Mouse (Mus musculus) skeletal muscle tissue, adult 2 months (tissue): ENCODE measurements around the gene Fam185a.

Experiments
- DNase-seq: peaks from one replicate; pipeline ENCODE4 v3.0.0-alpha.2; 2012; ENCODE audit warnings: low read depth, low spot score

The Fam185a gene

DNA sequence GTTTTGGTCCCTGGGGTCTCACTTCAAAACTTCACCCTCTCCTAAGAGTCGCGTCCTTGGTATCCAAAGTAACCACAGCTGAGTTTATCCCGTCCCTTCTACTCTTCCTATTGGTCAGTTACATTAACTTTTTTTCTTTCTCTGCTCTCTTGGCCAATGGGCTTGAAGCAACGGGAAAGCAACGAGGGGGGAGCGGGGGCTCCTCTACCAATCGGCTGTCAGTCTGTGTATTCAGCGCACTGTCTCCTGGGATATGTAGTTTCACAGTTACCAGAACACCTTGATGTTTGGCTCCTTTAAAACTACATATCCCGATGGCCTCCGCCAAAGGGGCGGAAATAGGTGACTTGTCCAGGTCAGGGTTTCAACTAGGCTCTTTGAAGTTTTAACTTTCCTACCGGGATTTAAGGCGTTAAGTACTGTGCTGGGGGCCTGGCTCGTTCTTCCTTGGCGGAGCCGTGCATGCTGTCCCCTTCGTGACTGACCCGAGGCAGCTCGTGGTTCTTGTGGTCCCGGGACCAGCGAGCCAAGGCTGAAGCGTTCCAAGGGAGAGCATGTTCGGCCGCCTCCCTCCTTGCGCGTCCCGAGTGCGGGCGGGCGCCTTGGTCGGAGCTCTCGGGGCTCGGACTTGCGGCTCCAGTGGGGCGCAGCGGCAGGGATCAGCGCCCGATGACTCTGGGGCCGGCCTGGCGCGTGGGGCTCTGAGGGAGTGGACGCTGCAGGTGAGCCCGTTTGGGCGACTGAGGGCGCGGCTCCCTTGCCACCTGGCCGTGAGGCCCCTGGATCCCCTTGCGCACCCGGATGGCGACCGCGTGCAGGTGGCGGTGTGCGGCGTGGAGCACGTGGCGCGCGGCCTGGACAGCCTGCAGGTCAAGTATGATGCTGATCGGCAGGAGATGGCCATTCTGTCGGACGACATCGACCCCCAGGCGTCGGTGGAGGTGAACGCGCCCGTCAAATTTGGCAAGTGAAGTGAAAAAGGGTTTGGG is at the start of gene Fam185a, which contains the start of gene Ccdc146:
Gene Fam185a (plus strand): TSS at position 345 of the 989 bp plus-strand sequence.
Gene Ccdc146 (minus strand): TSS at position 64 of the 989 bp plus-strand sequence.
- peak; percentile 95 for DNase-seq

DNA sequence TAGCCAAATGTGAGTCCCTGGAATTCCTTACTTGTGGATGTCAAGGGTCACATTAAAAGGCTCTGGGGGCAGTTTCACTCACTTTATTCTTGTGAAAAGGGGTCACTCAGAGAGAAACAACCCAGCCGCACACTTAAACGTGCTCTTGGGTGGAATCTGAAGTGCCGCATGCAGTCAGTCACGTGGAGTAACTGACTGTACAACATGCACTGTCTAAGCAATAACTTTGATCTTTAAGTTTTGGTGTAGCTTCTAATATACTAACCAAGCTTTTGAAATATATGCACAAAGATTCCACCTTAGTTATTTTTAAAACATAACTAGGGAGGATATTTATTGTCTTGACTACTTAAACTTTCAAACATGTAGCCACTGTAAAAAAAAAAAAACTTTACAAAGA is 47.8 kb upstream of the Fam185a start:
- no peak for DNase-seq

DNA sequence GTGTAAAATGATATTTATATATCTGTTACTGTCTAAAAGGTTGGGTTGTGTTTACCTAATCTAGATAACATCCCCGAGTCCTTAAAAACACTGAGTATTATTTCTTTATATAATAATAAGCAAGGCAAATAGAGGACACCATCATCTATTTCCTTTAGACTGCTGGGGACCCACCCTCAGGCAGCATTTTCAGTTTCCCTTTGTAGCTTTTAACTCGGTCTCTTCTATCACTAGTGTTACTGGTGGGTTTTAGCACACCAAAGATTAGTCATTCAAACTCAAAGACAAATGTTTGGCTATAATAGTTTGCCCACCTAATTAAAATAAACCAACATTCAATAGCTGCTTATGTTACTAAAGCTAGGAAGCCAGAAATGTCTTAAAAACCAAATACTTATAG is 46.4 kb upstream of the Fam185a start:
- DNase-seq: no peak

DNA sequence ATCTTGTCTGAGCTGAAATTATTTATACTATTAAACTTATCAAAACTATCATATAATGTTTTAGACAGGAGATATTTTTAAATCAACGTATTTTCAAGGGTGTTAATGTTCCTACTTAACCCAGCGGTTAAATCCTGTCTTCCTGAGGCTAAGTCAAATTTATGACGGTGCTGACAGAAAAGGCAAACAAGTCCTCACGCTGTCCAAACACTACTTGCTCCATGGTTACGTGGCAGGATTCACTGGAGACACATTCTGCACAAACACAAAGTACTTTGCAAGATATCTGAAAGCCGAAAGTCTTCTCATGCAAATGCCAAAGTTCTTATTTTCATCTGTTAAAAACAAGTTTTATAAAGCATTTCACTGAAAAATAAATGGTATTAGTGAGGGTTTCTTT is 42.8 kb upstream of the Fam185a start:
- DNase-seq: peak; percentile 54

DNA sequence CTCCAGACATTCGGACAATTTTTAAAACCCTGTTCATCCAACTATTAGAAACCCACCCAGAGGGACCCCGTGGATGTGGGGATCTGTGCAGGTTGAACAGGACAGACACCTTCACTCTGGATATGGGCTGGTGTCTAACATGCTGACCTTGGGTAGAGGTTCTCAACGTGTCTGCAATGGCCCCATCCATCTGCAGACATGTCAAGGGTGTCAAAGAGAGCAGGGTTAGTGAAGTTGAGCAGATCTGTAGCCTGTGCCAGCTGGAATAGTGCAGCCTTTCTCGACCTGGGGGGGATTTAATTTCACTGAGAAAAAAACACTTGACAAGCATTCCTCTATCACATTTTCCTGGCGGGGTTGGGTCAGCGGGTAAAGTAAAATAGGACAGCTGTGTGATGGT is 42.1 kb upstream of the Fam185a start:
- DNase-seq: no peak

DNA sequence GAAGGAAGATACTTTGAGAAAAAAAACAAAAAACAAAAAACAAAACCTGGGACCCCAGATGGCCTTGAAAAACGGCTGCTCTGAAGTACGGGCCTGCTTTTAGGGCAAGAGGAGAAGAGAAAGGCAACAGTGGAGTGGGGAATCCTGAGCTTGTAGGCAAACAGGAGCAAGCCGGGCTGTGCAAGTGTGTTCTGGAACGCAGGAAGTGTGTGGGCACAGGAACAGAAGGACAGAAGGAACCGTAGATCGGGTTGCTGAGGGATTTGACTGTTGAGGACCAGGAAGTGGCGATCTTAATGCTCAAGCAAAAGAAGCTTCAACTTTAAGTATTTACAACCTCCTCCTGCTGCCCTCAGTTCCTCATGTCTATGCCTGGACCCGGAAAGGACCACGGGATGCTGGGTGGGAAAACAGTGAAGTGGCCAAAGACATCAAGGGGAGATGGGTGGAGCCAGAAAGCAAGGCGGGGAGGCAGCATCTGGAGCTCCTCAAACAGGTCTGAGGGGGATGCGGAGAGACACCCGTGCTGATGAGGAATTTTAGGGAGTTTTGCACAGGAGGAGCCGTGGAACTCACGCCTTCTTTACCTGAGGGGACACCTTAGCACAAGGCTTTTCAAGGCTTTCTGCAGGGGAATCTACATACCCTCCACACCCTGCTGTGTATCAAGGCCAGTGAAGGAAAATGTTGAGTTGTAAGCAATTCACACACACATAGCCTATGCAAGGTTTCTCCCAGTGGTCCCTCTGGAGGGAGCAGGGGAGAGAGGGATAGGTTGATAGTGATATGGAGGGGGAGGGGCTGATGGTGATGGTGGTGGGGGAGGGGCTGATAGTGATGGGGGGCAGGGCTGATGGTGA is 41.1 kb upstream of the Fam185a start:
- DNase-seq: no peak

DNA sequence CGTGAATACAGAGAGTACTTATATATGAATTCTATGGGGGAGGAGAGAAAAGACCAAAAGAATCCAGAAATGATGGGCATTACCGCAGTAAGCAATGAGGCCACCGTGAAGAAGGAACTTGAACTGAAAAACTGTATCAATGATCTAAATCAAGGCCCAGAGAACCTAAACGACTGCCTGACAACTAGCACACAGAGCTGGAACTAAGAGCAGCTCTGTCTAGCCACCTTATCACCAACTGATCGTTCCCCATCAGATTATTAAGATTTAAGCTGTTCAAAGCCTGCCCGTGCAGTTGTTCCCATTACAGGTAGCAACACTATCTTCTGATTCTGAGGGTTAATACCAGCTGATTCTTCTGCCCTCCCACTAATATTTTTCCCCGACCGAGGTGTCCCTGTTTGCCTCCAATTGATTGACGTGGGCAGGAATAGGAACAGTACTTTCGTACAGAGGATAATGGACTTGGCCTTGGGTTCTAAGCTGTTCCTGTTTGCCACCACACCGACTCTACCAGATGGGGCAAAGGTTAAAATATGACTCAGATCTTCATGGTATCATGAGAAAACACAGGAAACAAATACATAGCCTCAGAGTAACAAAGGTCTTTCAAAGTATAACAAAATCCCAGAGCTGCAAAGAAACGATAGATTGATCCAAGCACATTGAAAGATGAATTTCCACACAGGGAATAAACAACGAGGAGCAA is 40.4 kb upstream of the Fam185a start:
- no peak for DNase-seq

DNA sequence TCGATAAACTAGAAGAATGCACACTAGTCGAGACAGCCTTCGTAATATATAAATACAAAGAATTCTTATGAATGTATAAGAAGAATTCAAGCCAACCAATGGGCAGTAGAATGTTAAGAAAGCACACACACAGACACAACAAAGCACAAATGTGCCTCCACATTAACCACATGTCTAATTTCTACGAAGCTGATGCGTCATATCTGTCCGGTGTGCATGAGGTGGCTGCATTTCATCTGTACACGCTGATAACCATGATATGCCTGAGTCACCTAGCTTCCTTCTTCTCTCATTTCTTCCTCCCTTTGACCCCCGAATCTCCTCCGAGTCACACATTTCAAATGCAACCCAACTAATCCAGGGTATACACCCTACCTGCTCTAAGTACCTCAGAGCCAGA is 39.8 kb upstream of the Fam185a start:
- no peak for DNase-seq

DNA sequence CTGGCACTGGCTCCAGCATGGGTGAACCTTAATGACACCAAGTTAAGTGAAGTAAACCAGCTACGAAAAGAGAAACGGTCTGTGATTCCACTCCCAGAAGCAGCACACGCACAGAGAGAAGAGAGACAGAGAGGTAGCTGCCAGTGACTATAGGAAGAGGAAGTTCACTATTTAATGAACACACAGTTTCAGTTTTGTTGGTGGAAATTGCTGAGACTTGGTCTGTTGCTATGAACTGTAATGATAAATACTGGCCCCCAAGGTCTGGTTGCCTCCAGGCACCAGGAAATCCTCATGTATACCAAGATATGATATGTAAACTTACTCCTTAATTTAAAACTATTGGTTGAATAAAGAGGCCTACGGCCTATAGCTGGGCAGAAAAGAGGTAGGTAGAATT is 38.3 kb upstream of the Fam185a start:
- no peak for DNase-seq

DNA sequence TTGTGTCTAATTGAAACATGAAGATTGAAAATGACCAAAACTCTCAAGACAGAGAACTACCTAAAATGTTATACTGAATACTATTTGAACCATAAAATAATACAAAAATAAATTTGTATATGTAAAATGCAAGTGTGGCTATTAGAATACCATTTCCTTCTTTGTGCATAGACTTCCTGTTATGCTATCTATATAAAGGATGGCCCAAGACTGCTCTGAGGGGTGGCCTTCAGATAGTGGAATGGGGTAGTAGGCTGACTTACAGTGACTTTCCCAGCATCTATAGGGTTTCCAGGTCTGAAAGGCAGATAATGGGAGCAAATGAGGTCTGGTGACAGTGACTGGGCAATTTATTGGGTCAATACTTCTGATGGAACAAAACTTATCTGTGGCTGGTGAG is 37.4 kb upstream of the Fam185a start:
- no peak for DNase-seq

DNA sequence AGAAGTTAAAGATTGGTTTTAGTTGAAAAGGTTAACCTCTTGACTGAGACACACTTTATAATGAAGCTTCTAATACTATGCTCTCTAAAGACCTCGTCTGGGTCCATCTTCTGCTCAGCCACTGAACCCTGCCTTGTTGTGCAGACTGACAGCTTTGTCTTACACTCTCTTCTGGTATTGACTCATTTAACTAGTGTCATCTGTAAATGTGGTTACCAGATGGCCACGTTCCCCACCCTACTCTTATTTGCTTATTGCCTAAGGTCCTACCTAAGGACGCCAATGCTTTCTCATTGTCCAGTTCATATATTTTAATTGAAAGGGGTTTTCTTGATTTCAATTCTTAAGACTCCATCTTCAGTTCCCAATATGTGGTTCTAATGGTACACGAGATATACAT is 35.9 kb upstream of the Fam185a start:
- no peak for DNase-seq

DNA sequence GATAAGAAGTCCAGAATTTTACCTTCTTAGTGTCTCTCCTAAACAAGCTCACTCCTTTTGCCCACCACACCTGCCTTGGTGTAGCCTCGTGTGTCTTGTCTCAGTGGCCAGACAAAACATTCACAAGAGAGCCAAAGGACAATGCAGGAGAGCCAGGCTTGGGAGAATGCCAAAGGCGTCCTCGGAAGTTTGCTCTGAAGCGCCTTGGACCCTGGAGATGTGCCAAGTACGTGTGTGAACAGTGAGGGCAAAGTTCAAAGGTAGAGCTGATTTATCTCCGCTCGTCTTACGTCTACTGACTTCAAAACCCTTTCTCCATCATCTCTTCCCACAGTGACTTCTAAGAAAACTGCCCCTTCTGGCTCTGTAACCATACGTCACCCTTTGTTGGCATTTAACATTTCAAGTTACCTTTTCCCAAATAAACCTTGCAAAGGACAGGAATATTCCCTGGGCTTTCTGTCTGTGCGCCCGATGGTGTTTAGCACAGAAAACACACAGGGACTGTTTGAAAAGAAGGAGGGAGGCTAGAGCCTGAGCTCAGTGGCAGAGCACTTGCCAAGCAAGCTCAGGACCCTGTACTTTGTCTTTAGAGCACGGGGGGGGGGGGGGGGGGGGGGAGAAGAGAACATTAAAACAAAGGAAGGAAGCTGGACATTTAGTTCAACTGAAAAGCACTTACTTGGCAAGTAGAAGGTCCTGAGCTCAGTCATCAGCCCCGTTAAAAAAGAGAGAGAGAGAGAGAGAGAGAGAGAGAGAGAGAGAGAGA is 33.0 kb upstream of the Fam185a start:
- no peak for DNase-seq

DNA sequence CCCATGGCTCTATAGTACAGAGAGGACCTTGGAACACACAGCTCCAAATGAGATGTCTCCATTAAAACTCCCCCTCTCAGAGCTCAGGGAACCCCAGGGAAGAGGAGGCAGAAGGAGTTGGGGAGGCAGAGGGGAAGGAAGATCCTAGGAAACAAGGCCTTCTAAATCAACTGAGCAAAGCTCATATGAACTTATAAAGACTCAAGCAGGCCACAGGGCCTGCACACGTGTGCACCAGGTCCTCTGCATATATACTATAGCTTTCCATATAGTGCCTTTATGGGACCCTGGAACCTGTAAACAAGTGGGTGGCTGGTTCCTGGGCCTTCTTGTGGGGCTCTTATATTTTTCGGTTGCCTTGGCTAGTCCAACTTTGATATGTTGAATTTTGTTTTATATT is 30.2 kb upstream of the Fam185a start:
- no peak for DNase-seq

DNA sequence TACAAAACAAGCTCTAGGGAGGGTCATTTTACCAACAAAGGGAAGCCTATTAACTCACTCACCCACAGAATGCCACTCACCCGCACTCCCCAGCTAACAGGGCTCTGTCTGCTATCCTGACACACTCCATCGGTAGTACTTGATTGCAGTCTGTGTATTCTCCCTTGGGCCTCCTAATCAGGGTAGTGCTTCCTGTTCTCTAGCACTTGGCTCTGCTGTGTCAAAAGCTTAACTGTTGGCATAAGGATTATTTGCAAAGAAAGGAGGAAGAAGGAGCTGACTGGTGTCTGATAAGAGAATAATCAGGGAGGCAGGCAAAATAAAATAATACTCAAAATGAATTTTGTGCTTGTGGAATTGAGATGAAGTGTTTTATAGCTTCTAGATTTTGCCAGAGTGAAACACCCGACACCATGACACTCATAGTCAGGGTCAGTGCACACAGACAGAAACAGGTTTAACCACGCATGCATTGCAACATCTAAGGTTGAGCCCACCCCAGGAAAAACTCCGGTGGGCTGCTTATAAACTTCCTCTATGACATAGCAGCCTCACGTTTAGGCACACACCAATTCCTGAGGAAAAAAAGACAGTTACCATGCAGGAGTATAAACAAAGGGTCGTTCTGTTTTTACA is 29.4 kb upstream of the Fam185a start:
- no peak for DNase-seq

DNA sequence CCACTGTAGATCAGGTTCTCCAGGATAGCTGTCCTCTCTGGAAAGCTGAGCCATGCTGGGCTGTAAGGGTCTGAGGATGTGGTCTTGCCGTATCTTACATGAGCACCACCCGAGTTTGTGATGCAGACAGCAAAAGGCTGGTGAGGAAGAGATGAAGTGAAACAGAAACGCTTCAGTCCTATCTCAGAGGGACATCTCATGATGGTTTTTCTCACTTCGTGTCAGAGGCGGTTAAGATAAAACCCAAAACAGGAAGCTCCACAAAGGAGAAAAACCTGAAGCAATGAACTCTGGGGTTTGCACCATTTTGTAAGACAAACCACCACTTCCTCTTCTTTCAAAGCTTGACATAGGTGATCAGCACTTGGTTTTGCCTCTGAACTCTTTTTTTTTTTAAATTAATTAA is 13.5 kb upstream of the Fam185a start:
- DNase-seq: peak; percentile 43

DNA sequence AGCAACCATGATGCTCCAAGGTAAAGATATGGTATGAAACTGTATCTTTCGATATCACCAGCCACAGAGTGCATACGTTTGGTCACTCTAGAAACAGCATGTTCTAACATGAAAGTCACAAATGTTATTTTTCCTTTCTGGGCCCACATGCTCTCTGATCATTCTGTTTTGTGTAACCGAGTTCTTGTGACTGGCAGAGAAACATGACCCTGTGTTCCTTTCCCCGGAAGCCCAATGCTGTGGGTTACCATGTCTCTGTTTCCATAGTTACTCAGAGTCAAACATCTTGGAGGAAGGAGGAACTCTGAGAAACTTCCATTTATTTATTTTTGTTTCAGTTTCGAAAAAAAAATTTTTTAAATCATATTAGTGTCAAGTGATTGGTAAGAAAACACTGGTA is 12.7 kb upstream of the Fam185a start:
- DNase-seq: no peak

DNA sequence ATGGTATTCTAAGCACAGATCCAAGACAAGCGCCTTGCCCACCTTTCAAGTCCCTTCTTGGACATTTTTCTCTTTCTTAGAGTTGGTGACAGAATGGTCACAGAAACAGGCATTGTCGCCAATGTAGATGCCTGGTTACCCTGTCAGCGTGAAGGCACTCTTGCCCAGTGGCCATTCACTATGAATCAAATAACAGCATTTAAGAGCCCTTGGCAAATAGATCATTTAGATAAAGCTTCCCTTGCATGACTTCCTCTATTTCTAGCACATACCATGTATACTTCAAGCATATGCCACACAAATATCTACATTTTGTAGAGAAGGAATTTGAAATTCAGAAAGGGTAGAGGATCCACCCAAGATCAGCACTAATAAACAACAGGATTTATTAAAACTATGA is 11.4 kb upstream of the Fam185a start:
- DNase-seq: no peak

DNA sequence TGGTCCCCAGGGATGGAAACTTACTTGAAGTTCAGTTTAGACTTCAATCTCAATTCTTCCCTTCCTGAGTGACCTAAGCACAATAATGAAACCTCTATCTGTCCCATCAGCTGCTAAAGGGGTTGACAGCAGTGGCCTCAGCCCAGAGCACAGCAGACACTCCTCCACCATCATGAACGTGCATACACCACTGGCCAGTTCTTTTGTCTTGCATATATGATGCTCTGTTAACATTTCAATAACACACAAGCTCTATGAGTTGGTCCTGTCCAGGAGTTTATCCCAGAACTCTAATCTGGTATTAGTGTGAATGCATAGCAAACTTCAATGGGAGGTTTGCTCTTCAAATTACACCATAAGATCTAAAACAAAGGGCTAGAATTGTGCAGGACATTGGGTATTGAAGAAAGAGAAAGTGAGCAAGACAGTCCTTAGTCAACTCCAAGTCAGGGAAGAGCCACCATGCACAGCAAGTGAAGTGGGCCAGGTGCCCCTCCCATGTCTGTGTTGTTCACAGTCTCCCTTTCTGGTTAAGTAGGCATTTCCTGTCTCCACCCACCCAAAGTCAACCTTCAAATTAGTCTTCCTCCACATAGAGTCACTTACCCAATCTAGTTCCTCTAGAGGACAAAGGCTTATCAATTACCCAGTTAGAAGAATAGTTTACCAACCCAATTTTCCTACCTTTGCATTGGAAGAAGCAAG is 10.5 kb upstream of the Fam185a start:
- no peak for DNase-seq

DNA sequence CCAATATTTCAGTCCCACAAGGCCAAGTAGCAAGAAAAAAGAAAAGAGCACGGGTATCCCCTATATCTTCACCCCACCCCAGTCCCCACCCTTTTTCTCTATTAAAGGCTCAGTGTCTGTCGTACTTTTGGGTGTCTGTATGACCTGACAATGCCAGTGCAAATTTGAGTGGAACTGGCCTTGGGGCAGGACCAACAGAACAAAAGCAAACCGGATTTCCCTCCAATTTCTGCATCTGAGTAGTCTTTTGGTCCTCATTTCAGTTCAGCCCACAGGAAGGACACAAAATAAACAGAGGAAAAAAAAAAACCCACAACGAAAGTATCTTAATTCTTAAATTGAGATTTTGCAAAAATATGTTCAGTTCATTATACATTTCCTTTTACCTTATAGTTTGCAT is 6.1 kb upstream of the Fam185a start:
- DNase-seq: no peak

DNA sequence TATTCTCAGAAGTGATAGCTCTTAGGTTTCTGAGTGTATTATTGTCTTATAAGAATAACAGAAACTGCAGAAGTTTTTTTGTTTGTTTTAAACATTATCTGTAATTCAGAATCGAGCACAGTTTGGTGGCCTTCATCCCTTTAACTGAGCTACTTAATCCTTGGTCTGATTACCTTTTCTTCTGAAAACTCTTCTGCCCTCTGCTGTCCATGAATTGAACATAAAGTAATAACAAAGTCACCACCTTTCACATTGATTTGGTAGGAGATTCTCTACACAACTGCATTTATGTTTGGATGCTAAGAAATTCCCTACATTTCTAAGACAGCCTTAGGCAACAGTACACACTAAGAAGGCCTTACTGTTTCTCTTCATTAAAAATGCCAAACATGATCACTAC is 4.1 kb upstream of the Fam185a start:
- DNase-seq: peak; percentile 21
